Mouse (Mus musculus): Measurements from ENCODE around the gene Dnajb8. TPM values are rescaled to one million over a fixed set of nuclear protein-coding genes. Genes with fewer than 3 reads are reported as not detected.

The Dnajb8 gene
- total and polyA plus RNA-seq, 2 experiments from 2014 or later: not detected

DNA sequence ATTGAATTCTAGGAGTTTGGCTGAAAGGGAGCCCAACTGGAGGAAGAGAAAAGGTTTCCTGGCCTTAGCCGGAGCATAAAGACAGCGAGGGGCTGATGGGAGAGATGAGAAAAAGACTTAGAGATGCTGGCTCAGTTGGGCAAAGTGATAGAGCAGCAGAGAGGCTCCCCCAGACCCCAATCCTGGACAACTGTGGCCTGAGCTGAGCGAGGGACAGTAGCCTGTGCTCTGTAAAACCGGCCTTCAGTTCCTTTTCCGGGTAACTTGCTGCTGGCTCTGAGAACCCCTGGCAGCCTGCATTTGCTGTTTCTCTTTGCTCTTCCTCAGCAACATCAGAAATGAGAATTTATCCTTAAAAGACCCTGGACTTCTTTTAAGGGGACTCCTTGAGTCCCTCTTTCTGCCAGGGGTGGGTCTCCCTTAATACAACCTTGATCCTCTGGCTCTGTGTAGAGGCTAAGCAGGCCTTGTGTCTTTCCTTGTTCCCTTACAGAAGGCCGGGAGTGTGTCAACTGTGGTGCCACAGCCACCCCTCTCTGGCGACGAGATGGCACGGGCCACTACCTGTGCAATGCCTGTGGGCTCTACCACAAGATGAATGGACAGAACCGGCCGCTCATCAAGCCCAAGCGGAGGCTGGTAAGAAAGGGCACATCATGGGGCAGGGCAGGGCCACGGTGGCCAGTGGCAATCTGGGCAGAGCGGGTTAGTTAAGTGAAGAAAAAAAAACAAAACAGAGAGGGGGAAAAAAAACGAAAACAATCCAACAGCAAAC, 20.0 kb upstream of the Dnajb8 start:
- WGBS: 22% methylated on average over 15 of the region's 15 CpGs
- ATAC-seq (ENCODE audit: low FRiP score) (no peak), DNase-seq (ENCODE audit: low spot score) (no peak)
- Histone ChIP-seq H3K9ac (replicated peaks; ENCODE audit: low read length, poor library complexity, severe bottlenecking) (no peak overlapping the region), H3K4me1 (ENCODE audit: insufficient read depth, low read length) (no peaks in the 10 kb centered on the region), H3K27me3 (ENCODE audit: insufficient read depth, low read length) (peaks cover 82% of the 10 kb centered on the region), H3K27ac (ENCODE audit: low read depth, low read length) (no peak overlapping the region), H3K4me2 (ENCODE audit: low read depth, low read length, poor library complexity, severe bottlenecking) (no peak overlapping the region), H3K9me3 (ENCODE audit: low read length) (no peaks in the 10 kb centered on the region), H3K4me3 (ENCODE audit: low read depth, low read length) (no peak overlapping the region), H3K36me3 (ENCODE audit: insufficient read depth, low read length) (no peaks in the 10 kb centered on the region)
- no peak for TF ChIP-seq CTCF (IDR thresholded peaks at IDR 0.05)

DNA sequence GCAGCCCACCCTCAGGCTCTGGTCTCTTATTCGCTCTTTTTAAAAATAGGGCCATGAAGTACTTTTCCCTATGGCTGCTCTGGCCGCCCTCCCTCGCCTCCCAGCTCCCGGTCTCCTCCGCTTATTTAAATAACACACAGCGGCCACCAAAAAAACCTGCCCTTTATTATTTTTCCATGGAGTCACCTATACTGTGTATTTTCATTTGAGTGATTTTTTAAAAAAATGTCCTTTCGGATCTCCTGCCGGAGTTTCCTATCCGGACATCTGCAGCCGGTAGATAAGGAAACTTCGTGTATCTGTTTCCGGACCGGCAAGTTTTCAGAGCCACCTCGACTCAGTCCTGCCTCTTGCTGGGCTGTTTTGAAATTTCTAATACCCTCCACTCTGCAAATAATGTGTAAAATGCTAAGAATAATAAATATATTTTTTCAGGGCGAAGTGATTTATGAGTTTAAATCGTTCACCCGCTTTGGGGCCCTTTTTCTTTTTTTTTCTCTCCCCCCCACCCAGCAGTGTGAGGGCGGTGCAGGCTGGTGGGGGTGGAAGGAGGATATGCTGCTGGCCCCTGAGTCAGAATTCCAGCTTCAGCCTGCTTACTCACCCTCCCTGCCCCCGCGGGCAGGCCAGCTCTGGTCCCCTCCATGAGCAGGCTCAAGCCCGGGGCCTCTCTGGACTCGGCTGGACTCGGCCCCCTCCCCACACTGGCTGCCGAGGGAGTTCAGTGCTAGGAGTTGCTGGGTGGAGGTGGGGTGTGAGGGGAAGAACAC, 19.0 kb upstream of the Dnajb8 start:
- no peaks in the 10 kb centered on the region for H3K4me1 ChIP-seq (ENCODE audit: insufficient read depth, low read length)
- no peak for DNase-seq (ENCODE audit: low spot score)
- H3K9me3 ChIP-seq (ENCODE audit: low read length): no peaks in the 10 kb centered on the region
- H3K4me2 ChIP-seq (ENCODE audit: low read depth, low read length, poor library complexity, severe bottlenecking): no peak overlapping the region
- no peak overlapping the region for H3K4me3 ChIP-seq (ENCODE audit: low read depth, low read length)
- 0 out of 2 replicates have a peak, but pooled peaks have one; percentile 13 for TF ChIP-seq CTCF (IDR thresholded peaks at IDR 0.05)
- no peaks in the 10 kb centered on the region for H3K36me3 ChIP-seq (ENCODE audit: insufficient read depth, low read length)
- H3K9ac ChIP-seq (replicated peaks; ENCODE audit: low read length, poor library complexity, severe bottlenecking): no peak overlapping the region
- peaks cover 81% of the 10 kb centered on the region for H3K27me3 ChIP-seq (ENCODE audit: insufficient read depth, low read length)
- H3K27ac ChIP-seq (ENCODE audit: low read depth, low read length): no peak overlapping the region
- 12% methylated on average over 23 of the region's 24 CpGs for WGBS
- no peak for ATAC-seq (ENCODE audit: low FRiP score)

DNA sequence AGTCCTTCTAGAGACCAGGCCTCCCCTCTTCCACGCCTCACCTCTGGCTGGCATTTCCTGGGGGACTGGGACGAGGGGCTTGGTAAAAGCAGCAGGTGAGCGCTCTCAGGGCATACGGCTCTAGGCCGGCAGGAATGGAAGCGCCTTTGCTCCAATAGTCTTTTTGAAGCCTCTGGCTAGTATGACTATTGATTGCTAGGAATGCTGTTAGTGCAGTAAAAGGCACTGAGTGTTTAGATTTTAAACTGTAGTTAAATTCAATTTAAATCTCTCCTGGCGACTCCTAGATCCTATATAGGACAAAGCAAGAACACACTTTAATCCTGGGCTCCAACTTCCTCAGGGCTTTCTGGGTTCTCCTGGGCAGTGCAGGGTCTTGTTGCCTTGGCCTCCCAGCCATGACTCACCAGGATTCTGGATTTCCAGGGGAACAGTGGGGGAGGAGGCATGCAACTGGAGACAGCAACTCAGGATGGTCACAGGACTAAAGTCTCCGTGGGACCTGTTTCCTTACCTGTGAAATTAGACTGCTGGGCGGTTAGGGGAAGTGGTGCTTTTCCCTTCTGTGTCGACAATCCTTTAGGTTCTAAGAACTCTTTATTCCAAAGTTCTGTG, 18.2 kb upstream of the Dnajb8 start:
- no peaks in the 10 kb centered on the region for H3K9me3 ChIP-seq (ENCODE audit: low read length)
- no peaks in the 10 kb centered on the region for H3K4me1 ChIP-seq (ENCODE audit: insufficient read depth, low read length)
- H3K9ac ChIP-seq (replicated peaks; ENCODE audit: low read length, poor library complexity, severe bottlenecking): no peak overlapping the region
- DNase-seq (ENCODE audit: low spot score): no peak
- no peak overlapping the region for H3K27ac ChIP-seq (ENCODE audit: low read depth, low read length)
- H3K4me2 ChIP-seq (ENCODE audit: low read depth, low read length, poor library complexity, severe bottlenecking): no peak overlapping the region
- no peak for TF ChIP-seq CTCF (IDR thresholded peaks at IDR 0.05)
- 19% methylated on average over 10 of the region's 10 CpGs for WGBS
- H3K36me3 ChIP-seq (ENCODE audit: insufficient read depth, low read length): no peaks in the 10 kb centered on the region
- H3K4me3 ChIP-seq (ENCODE audit: low read depth, low read length): no peak overlapping the region
- no peak for ATAC-seq (ENCODE audit: low FRiP score)
- H3K27me3 ChIP-seq (ENCODE audit: insufficient read depth, low read length): peaks cover 73% of the 10 kb centered on the region

DNA sequence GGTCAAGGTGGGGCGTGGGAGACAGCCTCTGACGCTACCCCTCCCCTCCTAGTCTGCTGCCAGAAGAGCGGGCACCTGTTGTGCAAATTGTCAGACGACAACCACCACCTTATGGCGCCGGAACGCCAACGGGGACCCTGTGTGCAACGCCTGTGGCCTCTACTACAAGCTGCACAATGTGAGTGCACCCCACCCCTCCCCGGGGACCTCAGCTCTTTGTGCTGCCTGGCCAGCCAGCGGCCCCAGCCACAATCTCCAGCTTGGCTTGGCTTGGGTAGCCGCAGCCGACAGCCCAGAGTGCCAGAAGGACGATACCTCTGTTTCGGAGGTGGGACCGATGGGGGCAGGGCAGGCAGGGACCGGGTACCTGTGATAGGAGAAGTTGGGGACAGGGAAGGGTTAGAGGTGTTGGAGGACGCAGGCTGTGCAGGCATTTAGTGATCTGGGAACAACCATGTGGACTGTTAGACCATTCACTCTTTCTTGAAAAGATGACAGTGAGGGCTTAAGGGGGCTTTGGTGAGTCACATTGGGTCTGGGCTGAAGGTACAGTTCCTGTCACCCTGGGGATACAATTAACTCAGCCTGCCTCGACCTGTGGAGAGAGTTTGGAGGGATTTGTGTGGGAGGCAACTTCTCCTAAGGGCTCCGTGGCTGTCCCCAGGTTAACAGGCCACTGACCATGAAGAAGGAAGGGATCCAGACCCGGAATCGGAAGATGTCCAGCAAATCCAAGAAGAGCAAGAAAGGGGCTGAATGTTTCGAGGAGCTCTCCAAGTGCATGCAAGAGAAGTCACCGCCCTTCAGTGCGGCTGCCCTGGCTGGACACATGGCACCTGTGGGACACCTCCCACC, 17.3 kb upstream of the Dnajb8 start:
- no peaks in the 10 kb centered on the region for H3K36me3 ChIP-seq (ENCODE audit: insufficient read depth, low read length)
- 13% methylated on average over 25 of the region's 25 CpGs for WGBS
- TF ChIP-seq CTCF (IDR thresholded peaks at IDR 0.05): no peak
- H3K9me3 ChIP-seq (ENCODE audit: low read length): no peaks in the 10 kb centered on the region
- ATAC-seq (ENCODE audit: low FRiP score) (no peak), DNase-seq (ENCODE audit: low spot score) (no peak)
- H3K27ac ChIP-seq (ENCODE audit: low read depth, low read length): no peak overlapping the region
- no peak overlapping the region for H3K4me2 ChIP-seq (ENCODE audit: low read depth, low read length, poor library complexity, severe bottlenecking)
- H3K4me3 ChIP-seq (ENCODE audit: low read depth, low read length): no peak overlapping the region
- H3K4me1 ChIP-seq (ENCODE audit: insufficient read depth, low read length): no peaks in the 10 kb centered on the region
- peaks cover 65% of the 10 kb centered on the region for H3K27me3 ChIP-seq (ENCODE audit: insufficient read depth, low read length)
- no peak overlapping the region for H3K9ac ChIP-seq (replicated peaks; ENCODE audit: low read length, poor library complexity, severe bottlenecking)

DNA sequence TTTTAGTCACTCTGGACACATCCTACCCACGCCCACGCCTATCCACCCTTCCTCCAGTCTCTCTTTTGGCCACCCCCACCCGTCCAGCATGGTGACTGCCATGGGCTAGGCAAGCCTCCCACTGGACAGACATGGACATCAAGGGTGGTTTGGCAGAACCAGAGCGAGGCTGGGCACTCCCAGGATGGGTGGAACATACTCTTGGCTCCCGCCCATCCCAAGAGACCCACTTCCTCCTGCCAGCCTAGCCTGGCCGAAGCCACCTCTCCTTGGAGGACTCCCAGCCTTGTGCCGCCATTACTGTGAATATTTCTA, 16.7 kb upstream of the Dnajb8 start:
- Histone ChIP-seq H3K9me3 (ENCODE audit: low read length) (no peaks in the 10 kb centered on the region), H3K27ac (ENCODE audit: low read depth, low read length) (no peak overlapping the region), H3K27me3 (ENCODE audit: insufficient read depth, low read length) (peaks cover 59% of the 10 kb centered on the region), H3K4me3 (ENCODE audit: low read depth, low read length) (no peak overlapping the region), H3K4me1 (ENCODE audit: insufficient read depth, low read length) (no peaks in the 10 kb centered on the region), H3K9ac (replicated peaks; ENCODE audit: low read length, poor library complexity, severe bottlenecking) (no peak overlapping the region), H3K36me3 (ENCODE audit: insufficient read depth, low read length) (no peaks in the 10 kb centered on the region), H3K4me2 (ENCODE audit: low read depth, low read length, poor library complexity, severe bottlenecking) (no peak overlapping the region)
- DNase-seq (ENCODE audit: low spot score) (no peak), ATAC-seq (ENCODE audit: low FRiP score) (no peak)
- no peak for TF ChIP-seq CTCF (IDR thresholded peaks at IDR 0.05)
- 17% methylated on average over 7 of the region's 7 CpGs for WGBS

Measured in midbrain, postnatal 0 days (tissue).